Mouse (Mus musculus) CD4-positive, CD25-positive, alpha-beta regulatory T cell, adult 4 months (primary cell): ENCODE measurements around the gene Fads6. TPM values are rescaled to one million over a fixed set of nuclear protein-coding genes. Genes with fewer than 3 reads are reported as not detected.
A peak's percentile ranks its signal among the peaks of the same experiment; 100 is the strongest.

Experiments
- ATAC-seq: one replicate; pipeline ENCODE4 v1.8.0; 2017
- polyA plus RNA-seq, 2 experiments: library from polyadenylated mRNA; unstranded; fragments of 100-300 nt; shearing (Covaris generic); gene quantifications; one replicate each; pipeline ENCODE4 v1.2.1; 2017

The Fads6 gene
- polyA plus RNA-seq = 1 to 10 TPM; 1.1 to 1.6 TPM

DNA sequence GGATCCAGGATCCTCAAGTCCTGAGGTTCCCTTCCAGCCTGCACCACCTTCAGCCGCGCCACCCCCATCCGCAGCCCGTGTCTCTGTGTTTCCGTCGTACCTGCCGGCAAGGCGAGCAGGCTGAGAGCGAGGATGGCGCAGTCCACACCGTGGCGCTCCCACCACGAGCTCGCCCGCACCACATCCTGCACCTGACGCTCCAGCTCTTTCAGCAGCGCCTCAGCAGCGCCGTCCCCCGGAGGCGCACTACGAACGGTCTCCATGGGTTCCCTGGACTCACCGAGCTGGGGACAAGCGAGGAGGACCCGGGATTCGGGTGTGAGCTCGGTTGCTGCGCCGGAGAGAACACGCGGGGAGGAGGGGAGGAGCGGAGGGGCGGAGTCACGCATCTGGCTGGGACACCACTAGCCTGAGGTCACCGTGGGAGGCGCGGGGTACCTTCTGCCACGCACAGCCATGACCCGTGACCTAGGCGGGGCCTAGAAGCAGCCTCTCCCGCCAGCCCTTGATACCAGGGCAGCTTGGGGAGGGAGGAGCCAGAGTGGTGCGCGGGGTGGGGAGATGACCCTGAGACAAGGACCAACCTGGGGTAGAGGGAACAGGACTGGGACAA is at the start of gene Fads6:
TSS of gene Fads6 (minus strand) at position 450 of the 613 bp plus-strand sequence.
- ATAC-seq = peak; percentile 98

DNA sequence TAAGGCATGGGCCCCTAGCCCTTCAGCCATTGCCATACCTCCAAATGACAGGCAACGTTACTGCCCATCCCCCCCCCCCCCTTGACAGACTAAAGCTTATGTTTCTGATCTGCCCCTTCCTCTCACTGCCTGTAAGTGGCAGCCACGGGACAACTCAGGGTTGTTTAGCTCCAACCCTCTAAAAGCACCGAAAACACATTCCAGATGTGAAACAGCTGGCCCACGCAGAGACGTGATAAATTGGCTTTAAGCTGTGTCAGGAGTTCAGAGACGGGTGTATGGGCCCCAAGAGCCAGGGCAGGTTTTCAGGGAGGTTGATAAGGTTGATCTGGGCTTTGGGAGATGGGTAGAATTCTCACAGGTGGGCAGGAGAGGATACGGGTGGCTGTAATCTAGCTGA is 48.1 kb upstream of the Fads6 start:
- ATAC-seq = no peak

DNA sequence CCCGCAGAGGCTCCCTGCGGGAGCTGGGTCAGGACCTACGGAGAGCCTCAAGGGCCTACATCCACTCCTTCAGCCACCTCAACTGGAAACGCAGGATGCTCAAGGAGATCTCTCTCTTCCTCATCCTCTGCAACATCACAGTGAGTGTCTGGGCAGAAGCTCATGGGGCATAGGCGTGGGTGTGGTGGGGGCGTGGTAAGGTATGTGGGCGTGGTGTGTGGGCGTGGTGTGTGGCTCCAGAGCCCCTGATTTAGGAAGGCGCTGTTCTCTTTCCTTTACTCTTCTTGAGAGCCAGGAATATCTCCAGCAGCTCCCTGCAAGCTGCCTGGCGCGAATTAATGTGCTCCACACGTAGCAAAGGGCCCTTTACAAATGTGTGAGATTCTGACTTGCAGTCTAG is 47.5 kb upstream of the Fads6 start:
- ATAC-seq = no peak

DNA sequence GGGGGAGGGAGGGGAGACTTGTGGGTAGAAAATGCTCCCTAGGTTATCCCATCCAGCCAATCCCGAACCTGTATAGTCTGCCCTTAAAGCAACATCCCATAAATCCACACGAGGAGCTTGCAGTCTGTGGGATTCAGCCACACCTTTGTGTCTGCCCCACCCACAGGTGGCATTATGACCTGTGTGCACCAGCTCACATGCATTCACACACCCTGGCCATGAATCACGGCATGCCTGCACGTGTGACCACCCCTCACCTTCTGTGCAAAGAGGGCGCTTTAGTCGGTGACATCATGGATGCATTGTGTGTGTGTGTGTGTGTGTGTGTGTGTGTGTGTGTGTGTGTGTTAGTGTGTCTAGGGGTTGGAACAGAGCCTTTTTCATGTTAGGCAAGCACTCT is 44.4 kb upstream of the Fads6 start:
- ATAC-seq = no peak

DNA sequence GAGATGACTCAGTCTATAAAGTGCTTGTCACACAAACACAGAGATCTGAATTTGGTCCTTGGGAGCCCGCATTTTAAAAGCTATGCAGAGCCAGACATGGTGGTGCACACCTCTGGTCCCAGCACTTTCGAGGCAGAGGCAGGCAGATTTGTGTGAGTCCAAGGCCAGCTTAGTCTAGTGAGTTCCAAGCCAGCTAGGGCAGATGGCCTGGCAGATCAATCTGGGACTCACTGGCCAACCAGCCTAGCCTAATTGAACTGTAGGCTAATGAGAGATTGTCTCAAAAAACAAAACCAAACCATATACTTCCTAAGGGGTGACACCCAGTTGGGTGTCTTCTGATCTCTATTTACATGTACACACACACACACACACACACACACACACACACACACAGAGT is 43.8 kb upstream of the Fads6 start:
- ATAC-seq = no peak

DNA sequence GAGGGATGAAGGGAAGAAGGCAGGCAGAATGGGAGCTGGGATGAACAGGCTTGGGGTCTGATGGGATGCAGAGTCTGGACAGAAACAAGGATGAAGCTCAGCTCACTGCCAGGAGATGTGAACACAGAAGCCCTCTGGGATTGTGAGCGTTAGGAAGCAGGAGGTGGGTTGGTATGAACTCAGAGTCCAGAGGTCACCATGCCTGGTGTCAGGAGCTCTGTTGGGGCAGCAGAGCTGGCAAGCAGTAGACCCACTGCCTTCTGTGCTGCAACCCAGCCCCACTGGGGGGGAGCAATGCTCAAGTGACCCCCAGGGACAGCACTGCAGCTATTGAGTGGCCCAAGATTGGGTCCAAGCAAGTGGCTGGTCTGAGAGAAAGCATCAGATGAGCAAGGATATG is 40.4 kb upstream of the Fads6 start:
- ATAC-seq = no peak

DNA sequence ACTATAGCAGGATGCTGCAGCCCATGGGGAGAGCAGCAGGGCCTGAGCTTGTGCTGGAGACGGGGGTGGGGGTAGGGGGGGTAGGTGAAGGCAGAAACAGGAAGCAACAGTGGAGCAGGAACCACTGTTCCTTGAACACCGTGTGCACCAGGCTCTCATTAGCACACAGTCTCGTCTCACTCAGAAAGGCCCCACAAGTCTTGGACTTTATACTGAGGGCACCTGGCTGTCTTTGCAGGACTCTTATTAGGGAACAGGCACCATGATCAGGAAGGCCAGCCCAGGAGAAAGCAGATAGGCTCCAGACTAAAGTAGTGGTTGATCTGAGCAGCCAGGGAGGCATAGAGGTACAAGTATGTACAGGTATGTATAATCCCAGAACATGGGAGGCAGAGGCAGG is 39.9 kb upstream of the Fads6 start:
- no peak for ATAC-seq

DNA sequence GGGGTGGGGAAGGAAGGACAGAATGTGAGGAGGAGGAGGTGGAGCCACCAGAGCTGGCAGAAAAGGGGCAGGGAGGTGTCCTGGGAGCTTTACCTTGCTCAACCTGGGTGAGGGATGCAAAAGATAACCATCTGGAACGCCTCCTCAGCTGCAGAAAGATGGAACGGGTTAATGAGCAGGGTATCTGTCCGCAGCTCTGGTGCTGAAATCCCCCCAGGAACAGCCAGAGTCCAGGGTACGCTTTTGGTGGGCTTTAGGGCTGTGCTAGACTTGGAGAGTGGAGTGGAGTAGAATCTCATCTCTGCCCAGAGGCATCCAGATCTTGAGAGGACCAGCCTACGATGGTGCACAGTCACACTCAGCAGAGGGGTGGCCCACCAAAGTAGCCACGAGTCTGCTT is 38.7 kb upstream of the Fads6 start:
- ATAC-seq = no peak

DNA sequence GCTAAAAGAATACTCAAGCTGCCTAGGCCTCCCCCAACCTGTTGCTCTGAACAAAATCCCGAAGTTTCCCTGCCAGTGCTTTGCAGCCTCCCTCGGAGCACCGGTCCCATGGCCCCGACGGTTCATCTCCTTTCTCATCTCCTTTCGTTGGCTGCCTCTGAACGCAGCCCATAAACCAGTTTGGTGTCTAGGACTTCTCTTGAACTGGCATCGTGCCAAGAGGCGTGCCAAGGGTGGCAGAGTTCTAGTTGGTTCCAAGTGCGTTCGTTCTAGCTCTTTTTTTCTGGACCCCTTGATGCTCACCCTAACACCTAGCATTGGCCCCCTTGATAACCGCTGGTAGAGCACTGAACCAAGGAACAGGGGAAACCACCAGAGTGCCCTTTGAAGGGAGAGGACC is 37.8 kb upstream of the Fads6 start:
- no peak for ATAC-seq

DNA sequence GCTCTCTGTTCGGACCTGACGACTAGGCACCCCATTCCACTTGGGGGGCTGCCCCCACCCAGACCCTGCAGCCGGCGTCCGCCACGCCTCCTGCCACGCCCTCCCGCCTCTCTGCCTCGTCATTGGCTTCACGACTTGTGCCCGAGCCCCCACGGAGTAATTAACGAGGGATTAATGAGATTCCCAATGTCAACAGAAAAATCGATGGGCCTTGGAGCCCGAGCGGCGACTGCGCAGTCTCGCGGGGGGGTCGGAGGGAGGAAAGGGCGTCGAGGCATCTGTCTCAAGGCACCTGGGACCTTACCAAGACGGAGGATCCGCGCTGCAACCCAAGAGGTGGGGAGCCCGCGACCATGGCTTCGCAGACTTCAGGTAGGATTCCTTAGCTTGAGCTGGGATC is 37.1 kb upstream of the Fads6 start, which contains the start of gene Otop3:
TSS of gene Otop3 (plus strand) at position 201 of the 400 bp plus-strand sequence.
- no peak for ATAC-seq

DNA sequence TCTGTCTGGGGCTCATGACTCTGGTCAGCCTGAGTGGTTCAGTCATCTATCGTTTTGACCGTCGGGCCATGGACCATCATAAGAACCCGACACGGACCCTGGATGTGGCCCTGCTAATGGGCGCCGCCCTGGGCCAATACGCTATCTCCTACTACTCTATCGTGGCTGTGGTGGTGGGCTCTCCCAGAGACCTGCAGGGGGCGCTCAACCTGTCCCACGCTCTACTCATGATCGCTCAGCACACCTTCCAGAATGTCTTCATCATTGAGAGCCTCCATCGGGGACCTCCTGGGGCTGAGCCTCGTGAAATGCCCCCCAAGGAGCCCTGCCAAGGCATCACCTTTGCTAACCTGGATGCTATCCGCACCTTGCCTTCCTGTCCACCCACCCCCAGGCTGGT is 31.9 kb upstream of the Fads6 start:
- no peak for ATAC-seq

DNA sequence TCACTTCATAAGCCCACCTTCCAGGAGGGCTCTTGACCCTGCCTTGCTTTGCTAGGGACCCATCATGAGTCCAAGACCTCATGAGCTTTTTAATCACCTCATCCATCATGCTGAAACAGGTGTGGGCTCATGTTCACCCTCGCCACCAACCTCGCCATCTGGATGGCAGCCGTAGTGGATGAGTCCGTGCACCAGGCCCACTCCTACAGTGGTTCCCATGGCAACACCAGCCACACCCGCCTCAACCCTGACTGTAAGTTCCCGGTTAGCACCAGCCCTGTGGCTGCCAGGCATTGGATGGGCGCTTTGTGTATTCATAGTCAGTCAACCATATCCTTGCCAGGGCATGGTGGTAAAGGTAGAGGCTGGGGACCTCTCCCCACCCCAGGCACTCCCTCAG is 29.3 kb upstream of the Fads6 start:
- no peak for ATAC-seq

DNA sequence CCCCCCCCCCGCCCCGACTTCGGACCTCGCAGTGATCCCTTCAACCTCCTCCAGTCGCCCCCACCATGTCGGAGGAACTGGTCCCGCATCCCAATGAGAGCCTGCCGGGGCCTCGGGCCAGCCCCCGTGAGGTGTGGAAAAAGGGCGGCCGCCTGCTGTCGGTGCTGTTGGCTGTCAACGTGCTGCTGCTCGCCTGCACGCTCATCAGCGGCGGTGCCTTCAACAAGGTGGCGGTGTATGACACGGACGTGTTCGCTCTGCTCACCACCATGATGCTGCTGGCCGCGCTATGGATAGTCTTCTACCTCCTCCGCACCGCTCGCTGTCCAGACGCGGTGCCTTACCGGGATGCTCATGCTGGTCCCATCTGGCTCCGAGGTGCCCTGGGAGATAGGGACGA is 25.9 kb upstream of the Fads6 start:
- ATAC-seq = no peak

DNA sequence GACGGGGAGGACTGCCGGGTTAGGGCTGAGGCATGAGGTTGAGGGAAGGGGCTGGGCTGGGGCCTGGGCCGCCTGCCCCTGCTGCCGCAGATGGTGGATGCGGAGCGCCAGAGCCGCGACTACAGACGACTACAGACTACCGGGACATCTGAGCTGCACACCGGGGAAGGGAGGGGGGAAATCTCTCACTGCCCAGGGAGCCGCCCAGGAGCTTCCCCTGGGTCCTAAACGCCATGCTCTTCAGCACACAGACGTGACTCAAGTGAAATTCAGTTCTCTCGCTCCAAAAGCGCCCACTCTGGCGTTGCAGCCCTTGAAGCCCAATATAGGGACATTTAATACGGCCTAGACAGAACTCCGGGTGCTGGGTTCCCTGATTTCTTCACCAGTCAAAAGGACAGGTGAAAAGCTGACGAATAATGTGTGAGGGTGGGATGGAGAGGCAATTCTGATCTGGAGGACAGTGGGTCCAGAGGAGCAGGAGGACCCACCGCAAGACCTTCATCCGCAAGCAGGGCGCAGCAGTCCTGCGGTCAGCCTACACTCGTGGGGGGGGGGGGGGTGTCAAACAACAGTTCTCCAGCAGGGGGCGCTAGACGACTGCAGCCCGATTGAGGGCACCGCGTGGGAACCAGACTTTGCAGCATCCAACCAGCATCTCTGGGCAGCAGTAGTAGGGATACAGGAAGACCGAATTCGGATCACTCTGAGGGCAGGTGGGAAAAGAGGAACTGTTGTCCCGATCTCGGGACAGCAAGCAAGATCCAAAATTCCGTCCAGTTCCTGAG is 24.6 kb upstream of the Fads6 start, which contains the start of gene Ush1g:
TSS of gene Ush1g (minus strand) at position 136 of the 788 bp plus-strand sequence.
- ATAC-seq = peak; percentile 62

DNA sequence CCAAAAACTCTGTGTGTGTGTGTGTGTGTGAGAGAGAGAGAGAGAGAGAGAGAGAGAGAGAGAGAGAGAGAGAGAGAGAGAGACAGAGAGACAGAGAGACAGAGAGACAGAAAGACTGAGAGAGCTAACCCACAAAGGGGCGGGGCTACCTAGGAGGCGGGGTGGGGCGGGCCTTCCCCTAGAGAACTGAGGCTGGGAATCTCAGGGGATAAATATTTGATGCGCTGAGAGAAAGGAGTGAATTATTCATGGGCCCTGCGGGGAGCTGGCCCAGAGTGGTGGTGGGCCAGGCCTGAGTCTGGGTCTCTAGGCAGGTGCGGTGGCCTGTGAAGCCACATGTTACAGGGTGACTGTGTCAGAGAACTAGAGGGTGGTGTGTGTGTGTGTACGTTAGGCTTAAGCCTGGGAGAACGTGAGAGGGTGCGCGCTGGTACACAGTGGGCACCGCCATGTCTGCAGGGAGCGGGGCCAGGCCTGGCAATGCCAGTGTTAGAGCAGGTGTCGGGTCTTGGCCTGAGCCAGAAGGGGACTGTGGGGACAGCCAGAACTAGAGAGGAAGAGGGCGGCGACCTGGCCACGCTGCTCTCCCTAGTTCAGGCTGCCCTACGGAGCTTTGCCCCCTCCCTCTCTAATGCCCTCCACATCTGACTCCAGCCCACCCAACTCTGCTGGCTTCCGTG is 22.4 kb upstream of the Fads6 start:
- no peak for ATAC-seq

DNA sequence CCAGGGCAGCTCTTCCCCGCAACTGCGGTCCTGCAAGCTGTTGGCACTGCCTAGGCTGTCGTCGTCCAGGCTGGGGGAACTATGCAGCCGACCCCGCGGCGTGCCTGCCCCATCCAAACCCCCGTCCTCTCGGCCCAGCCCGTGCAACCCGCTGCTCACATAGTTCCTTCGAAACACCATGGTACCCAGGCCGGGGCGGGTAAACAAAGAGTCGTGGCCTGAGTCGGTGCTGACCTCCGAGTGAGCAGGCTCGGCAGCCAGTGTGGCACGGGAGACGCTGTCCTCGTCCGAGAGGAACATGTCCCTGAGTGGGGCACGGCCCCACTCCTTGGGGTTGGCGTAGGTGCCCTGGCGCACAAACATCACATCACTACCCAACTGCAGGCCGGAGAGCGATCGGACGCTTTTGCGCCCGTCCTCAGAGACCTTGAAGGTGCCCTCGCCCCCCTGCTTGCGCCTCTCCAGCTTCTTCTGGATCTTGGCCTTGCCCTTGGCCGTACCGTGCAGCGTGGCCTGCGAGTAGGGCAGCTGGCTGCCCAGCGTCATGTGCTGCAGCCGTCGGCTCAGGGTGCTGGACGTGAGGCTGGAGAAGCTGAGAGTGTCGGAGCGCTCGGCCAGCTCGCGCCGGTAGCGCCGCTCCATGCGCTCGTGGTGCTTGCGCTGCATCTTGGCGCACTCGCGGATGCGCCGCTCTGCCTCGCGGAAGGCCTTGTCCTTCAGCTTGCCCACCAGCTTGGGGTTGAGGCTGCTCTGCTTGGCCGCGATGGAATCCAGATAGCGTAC is 21.0 kb upstream of the Fads6 start:
- ATAC-seq = no peak

DNA sequence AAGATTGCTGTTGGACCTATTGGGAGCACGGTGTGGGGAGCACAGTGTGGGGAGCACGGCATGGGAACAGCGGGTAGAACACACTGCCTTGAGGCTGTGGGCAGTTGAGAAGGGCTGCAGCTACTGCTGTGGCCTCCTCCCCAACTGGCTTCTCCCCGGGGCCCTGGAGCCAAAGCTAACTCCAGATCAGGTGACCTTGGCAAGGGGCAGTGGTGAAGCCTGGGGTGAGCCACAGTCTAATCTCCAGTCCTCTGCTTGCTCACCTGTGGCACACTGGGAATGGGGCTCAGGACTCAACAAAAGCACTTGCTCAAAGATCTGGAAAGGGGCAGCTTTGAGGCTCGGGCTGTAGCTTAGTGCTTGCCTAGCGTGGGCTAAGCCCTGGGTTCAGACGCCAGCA is 19.7 kb upstream of the Fads6 start:
- no peak for ATAC-seq

DNA sequence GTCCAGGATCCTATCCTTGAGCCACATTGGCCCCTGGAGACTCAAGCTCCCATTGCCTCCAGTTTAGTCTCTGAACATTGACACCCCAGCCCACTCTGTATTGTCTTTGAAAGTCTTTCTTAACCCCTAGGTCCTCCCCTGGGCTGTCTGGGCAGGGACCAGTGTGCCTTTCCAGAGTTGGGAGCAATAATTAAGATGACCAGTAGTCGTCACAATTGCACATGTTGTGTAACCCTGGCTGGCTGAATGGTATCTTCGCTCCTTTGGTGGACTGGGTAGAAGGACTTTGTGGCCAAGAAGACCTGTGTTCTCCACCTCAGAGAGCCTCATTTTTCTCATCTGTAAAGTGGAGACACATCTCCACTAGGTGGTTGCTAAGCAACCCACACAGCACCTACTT is 16.8 kb upstream of the Fads6 start:
- no peak for ATAC-seq

DNA sequence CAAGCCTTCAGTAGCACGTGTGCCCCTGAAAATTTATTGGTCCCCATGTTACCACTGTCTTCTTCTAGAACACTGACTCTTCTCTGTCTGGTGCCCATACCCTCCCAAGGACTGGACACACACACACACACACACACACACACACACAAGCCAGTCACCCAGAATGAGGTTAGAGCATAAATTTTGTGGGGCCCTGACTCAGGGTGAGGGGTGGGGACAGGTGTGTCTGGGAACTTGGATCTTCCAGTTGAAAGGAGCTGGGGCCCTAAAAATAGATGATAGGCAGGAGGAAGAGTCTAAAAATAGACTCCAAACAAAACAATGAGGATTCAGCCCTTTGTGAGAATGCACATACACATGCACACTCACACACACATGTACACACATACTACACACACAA is 11.3 kb upstream of the Fads6 start:
- no peak for ATAC-seq

DNA sequence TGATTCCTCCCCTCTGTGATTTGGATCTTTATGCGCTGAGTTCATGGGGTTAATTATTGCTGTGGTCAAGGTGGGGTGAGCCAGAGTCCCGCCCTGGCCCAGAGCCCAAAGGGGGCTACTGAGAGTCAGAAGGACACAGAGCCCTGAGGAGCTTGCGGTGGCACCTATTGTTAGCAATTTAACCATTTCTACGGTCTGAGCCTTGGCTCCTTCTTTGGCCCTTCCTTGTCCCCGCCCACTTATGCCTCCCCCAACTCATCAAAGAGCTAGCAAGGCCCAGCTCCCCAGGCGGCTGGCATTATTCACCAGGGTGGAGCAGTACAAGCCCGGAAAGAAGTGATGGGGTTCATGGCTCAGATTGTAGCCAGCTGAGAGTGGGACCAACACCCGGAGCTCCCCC is 9.4 kb upstream of the Fads6 start, which contains the start of gene Otop2:
TSS of gene Otop2 (plus strand) at position 301 of the 400 bp plus-strand sequence.
- no peak for ATAC-seq

DNA sequence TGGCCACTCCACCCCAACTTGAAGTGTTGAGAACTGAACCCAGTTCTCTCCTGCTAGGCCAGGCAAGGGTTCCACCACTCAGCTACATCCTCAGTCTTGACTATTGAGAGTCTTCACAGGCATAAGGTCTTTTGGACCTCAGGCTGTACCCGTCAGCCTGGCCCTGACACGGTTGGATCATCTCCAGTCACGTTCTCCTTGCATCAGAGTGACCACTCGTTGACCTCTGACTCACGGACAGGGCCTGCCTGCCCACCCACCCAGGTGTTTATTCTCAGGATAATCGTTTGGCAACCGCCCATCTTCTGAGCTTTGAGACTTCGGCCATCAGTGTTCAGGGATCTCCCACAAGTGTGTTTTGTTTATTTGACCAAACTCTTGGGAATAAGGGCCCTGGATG is 5.7 kb upstream of the Fads6 start:
- ATAC-seq = no peak

DNA sequence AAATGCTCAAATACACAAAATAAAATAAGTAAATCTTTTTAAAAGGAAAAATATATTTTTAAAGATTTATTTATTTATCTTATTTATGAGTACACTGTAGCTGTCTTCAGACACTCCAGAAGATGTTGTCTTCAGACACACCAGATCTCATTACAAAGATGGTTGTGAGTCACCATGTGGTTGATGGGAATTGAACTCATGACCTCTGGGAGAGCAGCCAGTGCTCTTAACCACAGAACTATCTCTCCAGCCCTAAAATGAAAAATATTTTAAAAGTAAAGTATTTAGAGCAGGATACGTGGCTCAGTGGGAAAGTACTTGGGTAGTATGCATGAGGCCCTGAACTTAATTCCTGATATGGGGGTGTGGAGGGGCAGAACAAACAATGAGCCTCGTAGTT is 3.9 kb upstream of the Fads6 start:
- no peak for ATAC-seq

DNA sequence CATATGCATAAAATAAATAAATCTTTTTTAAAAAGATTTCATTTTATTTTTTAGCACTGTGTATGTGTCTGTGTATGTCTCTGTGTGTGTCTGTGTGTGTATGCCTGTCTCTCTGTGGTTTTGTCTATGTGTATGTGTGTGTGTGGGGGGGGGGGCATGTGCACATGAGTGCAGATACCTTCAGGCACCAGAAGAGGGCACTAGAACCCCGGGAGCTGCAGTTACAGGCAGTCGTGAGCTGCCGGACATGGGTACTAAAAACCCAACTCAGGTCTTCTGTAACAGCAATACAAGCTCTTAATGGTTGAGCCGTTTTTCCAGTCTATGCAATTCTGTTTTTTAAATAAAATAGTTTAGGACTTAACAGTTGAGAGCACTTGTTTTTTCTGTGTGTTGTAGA is 3.3 kb upstream of the Fads6 start:
- no peak for ATAC-seq
